Mouse (Mus musculus): ENCODE data around the gene Timm10b.

DNA sequence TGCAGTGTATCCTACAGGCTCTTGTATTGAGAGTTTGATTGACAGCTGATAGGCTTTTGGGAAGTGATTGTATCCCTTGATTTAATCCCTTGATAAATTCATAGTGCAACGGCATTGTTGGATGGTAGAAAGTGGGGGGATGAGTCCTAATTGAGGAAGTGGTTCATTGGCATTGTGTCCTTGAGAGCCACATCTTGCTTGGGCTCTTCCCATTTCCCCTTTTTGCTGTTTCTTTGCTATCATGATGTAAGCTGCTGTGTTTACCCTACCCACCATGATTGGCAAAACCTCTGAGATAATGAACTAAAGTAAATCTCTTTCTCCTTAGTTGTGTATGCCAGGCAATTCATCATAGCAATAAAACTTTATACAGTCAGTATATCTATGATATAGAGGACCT, 51.0 kb downstream of the Timm10b start:
- TF ChIP-seq CTCF (conservative IDR thresholded peaks at IDR 0.05; ENCODE audit: insufficient read depth, insufficient read length, low read depth, low read length) (no peak), POLR2A (IDR thresholded peaks at IDR 0.05; ENCODE audit: low read depth, low read length) (no peak)
